Mouse (Mus musculus) kidney, adult 2 months (tissue): ENCODE measurements around the gene Ccdc106.
A peak's percentile ranks its signal among the peaks of the same experiment; 100 is the strongest.

Source experiments
- CTCF ChIP-seq: fragments of 200-500 bp; conservative IDR thresholded peaks from 2 replicates; pipeline ENCODE4 v1.5.1; 2011; ENCODE audit warnings: low read depth, mild to moderate bottlenecking, control low read depth, low read length, moderate library complexity, mixed read lengths; ENCODE audit not compliant: insufficient read depth, insufficient read length
- POLR2A ChIP-seq: fragments of 200-500 bp; IDR thresholded peaks from one replicate; pipeline ENCODE4 v1.6.1; 2011; ENCODE audit warnings: low read depth, low read length, control low read depth

DNA sequence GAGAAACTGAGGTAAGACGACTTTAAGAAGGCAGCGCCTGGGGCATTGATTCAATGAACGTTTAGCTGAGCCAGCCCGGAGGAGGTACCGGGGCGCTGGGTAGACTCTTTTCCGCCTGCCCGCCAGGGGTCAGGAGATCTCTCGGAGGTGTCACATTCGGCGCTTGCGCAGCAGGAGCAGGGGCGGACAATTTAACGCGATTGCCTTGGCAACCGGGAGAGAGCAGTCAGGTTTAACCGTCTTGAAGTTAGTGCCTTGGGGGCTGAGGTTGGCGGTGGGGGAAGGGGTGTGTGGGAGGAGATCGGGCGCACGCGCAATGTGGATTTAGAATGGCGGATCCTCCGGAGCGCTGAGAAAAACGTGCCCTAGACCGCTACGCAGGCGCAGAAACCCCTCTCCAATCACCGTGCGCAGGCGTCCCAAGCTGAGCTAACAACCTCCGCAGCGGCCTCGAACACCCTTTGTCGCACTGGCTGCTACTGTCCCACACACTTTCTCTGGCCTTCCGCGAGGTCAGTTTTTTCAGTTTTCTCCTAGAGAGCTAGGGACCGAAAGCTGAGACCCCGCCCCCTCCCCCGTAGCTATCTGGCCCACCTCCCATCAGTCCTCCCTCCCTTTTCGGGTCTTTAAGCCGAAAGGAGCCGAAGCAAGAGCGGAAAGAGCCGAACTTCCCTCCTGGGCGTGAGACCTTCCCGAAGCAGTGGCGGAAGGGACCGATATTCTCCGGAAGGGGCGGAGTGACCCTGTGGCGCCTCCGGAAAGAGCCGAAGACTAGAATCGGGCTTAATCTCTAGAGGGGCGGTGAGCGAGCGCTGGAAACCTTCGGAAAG, 40.8 kb downstream of the Ccdc106 start:
- peak; percentile 30 for TF ChIP-seq POLR2A
- TF ChIP-seq CTCF: peak; percentile 60
